Mouse (Mus musculus) R1 (cell line): ENCODE results near the gene Evx2.

Source experiments
- DNase-seq: peaks from one replicate; pipeline ENCODE4 v3.0.0-alpha.2; 2018; ENCODE audit warnings: low read depth, low spot score

Evx2 gene

DNA sequence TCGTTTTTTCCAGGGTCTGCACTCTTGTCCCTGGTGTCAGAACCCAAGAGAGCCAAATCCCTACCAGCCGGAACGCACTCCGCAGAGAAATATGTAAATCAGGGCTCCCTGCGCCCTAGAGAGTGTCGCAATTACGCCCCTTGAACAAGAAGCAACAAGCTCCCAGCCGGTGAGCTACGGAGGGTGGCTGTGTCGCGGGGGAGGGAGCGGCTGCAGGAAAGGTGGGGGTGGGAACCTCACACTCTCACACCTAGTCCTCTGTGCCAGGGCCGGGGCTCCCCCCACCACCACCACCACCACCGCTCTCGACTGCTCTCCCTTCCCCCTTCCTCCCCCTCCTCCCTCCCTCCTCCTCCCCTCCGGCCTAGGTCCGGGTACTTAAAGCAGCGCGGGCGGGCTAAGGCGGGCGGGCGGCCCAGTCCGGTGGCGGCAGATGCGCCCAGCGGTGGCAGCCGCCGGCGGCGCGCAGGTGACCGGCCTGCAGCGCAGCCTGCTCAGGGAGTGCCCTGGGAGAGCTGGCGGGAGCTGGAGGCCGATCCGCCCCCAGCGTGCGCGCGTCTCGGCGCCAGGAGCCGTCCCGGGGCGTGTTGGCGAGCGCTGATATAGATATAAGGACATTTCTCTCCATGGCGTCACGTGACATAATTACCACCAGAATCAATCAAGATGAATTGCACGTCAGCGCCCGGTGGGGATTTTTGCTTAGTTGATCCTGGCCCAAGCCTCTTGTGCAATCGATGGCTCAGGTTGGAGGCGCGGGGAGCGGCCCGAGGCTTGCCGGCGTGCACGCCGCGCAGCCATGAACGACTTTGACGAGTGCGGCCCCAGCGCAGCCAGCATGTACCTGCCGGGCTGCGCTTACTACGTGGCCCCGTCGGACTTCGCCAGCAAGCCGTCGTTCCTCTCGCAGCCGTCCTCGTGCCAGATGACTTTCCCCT lies 22.5 kb upstream of the Evx2 start:
- DNase-seq, result peak; percentile 81

GRCm38 (mm10) chr2:74680561-74681398 lies 21.4 kb upstream of the Evx2 start:
- DNase-seq, result peak; percentile 41

DNA sequence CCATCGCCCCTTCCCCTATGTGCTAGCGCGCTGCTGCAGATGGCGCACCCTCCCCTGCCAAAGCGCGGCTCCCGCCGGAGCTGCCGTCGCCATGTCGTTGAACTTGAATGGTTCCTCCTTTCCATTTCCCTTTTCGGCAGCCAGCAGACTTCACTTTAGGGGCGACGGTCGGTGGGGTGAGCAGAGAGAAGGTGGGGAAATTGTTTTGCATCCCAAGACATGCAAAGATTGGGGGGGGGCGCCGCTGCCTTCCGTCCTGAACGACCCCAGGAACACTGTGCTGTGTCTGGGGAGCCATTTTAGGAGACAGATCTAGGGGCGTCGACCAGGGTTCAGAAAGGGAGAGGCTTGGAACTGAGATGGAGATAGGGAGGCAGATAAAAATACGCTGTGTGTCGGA lies 20.6 kb upstream of the Evx2 start:
- DNase-seq, result peak; percentile 57

- DNase-seq, result peak; percentile 60
Measured at GRCm38 (mm10) chr2:74679596-74679971, 20.2 kb upstream of the Evx2 start.

DNA sequence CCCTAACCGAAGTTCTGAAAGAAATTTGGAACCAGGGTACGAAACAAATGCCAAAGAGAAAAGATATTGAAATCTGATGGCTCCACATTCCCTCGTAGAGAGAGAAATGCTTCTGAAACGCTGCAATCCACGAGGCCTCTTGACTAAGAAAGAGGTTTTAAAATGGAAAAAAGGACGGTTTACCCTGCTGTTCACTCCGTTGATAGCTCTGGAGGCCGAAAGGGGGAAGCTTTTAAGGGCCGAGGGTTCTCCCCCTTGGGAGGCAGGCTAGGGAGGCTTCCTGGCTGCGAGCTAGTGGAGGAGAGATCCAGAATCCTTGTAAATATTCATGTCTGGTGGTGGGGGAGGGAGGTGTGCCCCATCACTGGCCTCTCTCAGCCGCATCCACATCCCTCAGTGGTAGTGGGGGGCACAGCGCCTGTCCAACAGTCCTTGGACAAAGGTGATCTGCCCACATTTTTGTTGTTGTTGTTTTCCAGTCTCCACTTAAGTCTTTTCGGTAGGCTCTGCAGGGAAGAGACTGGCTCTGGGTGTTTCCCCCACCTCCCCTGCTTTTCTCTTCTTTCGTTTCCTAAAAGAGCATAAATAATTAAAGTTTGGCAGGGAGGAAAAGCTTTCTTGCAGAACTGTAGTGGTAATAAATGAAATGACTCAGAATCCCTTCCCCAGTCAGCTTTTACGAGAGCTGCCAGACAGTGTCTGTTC lies 19.7 kb upstream of the Evx2 start, which contains the start of gene Hoxd11:
TSS of gene Hoxd11 (plus strand) at position 667 of the 705 bp plus-strand sequence.
- peak; percentile 41 for DNase-seq

- no peak for DNase-seq
Measured at GRCm38 (mm10) chr2:74677106-74677505, 17.7 kb upstream of the Evx2 start.

DNA sequence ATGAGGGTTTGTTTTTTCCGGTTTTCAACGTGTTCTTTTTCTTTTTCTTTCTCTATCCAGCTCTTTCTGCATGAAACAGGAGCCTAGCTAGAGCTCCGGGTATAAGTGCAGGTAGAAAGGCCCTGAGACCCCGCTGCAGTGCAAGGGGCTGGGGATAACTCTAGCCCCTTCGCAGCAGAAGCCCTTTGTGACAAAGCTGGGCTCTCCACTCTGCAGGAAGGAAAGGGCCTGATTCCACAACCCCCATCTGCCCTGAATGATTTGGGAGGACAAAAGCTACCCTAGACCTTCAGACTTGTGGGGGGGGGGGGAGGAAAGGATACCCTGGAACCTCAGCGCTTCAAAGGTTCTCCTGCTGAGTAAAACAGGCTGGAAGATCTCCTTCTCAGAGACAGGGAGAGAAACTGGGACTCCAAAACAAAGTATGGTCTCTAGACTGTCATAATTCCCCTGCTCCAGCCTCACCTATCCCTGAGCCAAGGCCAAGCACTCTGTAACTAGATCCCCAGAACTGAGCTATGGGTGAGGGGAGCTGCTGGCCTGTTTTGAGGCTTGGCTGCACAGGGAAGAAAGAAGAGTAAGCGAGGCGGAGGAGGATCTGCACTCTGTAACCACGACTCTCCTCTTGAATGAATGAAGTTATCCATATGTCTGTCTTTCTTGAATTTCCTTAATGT lies 17.2 kb upstream of the Evx2 start:
- no peak for DNase-seq

GRCm38 (mm10) chr2:74675666-74676282 lies 16.4 kb upstream of the Evx2 start:
- peak; percentile 26 for DNase-seq

- DNase-seq, result peak; percentile 39
Measured at GRCm38 (mm10) chr2:74674881-74675665, 15.7 kb upstream of the Evx2 start, which contains the start of gene Hoxd12. TSS of gene Hoxd12 (plus strand) at chr2:74675013.

DNA sequence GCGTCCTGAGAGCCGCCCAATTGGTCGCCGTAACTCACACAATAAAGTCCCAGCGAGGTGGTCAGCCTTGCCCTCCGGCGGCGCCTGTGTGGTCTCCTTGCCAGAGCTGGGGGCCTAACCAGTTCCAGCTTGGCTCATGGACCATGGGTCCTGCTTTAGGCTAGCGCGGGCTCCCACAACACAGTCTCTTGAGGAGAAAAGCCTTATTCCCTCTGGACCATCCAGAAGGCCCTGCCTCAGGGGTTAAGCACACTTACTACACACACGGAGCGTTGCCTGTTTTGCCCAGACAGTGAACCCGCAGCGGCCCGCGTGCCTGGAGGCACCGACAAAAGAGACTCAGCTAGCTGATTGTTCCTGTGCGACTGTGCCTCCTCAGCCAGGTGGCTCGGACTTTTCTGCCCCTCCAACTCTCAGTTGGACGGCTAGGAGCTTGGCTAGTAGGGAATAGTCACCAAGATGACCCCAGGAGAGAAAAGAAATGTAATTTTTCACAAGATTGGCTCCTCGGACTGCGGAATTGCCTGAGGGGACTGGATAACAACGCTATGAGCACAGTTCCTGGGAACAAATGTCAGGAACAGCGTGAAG lies 14.6 kb upstream of the Evx2 start:
- DNase-seq, result no peak

DNA sequence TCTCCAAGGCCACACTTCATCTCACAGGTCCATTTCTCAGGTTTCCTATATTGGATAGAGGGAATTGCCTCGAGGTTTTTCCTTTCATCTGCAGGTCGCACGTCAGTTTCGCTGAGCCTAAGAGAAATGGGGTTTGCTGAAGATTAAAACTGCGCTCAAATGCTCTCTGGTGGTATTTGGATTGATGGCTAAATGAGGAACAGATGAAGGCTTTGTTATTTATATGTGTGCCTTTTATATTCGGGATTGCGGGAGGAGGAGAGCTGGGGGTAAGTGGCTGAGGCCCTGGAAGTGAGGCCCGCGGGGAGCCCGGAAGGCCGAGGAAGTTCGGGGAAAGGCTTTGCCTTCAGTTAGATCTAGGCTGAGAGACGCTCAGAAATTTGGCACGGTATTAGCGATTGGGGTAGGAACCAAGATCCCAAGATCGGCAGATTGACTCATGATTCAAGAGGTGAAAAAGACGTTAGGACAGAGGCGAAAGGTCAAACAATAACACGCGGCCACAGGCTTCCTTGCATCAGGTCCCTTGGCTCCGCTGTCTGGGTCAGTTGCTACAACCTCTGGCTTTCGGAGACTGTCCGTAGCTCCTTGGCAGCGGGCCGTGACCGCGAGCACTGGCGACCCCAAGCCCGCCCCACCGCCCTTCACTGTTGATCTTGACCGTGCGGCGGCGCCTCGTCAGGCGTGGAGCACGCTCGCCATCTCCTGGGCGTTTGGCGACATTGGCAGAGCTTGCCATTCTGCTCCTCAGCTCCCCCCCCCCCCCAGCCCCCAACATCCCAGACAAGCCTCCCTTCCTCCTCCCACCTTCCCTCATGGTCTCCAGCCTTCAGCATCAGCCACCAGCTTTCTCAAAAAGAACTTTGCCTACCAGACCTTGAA lies 13.4 kb upstream of the Evx2 start:
- peak; percentile 85 for DNase-seq

DNA sequence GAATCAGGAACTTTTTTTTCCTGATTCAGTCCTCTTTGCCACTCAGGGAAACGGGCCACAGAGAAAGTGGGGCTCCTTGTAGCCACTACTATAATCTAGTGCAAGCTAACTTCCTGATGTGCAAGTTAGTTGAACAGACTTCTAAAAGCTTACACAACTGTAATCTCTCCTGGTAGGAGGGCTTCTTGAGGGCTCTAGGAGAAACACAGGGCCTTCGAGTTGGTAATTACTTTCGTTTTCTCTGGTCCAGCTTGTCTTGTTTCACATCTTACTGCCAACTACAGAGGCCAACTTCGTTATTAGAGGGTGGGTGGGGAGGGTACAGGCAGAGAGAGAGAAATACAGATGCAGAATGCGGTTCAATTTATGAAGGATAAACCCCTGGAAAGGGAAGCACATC lies 12.5 kb upstream of the Evx2 start:
- DNase-seq, result no peak

DNA sequence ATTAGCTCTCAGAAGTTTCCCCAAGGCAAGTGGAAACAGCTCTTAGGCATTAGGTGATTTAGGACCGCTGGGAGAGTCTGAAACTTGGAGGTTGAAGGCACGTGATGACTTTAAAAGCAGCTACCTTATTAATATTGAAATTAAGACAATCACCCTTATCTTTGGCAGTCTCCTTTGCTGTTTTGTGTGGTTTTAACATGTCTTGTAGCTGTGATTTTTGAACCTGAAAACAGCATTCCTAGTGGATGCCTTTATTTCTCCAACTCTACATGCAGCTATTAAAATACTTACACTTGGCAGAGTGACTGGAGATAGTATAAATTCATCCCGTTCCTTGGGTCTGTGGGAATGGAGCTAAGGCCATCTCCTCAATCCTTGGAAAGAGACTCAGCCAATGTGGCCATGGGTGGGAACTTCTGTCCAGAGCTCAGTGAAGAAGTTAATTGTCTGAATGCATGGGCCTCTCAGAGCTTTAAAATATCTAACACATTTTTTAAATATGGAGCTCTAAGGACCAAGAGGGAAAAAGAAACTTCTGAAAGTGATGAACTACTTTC lies 11.4 kb upstream of the Evx2 start:
- no peak for DNase-seq

GRCm38 (mm10) chr2:74669650-74670235 lies 10.4 kb upstream of the Evx2 start:
- DNase-seq, result peak; percentile 21

GRCm38 (mm10) chr2:74669230-74669578 lies 9.8 kb upstream of the Evx2 start:
- DNase-seq, result peak; percentile 39

DNA sequence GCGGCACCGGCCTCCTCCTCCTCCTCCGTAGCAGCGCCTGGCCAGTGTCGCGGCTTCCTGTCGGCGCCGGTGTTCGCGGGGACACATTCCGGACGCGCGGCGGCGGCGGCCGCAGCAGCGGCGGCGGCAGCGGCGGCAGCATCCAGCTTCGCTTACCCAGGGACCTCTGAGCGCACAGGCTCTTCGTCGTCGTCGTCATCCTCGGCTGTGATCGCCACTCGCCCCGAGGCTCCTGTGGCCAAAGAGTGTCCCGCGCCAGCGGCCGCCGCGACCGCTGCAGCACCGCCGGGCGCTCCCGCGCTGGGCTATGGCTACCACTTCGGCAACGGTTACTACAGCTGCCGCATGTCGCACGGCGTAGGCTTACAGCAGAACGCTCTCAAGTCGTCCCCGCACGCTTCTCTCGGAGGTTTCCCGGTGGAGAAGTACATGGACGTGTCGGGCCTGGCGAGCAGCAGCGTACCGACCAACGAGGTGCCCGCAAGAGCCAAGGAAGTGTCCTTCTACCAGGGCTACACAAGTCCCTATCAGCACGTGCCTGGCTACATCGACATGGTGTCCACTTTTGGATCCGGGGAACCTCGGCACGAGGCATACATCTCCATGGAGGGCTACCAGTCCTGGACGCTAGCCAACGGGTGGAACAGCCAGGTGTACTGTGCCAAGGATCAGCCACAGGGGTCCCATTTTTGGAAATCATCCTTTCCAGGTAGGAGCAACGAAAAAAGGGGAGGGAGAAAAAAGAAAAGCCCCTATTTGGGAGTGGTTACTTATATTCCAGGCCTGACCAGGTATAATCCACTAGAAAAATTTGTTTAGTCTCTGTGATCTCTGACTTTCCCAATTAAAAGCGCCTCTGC lies 9.2 kb upstream of the Evx2 start:
- peak; percentile 56 for DNase-seq

DNA sequence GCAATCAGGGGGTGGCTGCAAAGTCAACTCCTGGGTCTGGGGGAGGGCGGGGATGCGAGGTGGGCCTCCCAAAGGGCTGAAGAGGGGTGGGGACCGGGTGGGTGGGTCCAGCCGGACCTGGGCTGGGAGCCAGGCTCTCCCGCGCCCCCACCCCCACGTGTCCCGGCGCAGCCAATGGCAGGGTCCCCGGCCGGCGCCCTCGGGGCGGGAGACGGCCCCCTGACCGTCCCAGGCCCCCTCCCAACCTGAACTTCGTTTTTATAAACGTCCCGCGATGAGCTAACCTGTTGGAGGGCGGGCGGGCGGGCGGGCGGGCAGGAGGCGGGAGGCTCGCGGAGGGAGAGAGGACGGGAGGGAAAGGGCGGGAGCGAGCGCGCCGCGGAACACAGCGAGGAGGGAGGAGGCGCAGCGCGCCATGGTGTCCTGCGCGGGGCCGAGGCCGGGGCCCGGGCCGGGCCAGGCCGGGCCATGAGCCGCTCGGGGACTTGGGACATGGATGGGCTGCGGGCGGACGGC lies 8.5 kb upstream of the Evx2 start, which contains the start of gene Hoxd13:
TSS of gene Hoxd13 (plus strand) at position 469 of the 516 bp plus-strand sequence.
- DNase-seq, result peak; percentile 75
